Comparison of ENCODE assay signal across 25 mouse cellular contexts in the genomic region with DNA sequence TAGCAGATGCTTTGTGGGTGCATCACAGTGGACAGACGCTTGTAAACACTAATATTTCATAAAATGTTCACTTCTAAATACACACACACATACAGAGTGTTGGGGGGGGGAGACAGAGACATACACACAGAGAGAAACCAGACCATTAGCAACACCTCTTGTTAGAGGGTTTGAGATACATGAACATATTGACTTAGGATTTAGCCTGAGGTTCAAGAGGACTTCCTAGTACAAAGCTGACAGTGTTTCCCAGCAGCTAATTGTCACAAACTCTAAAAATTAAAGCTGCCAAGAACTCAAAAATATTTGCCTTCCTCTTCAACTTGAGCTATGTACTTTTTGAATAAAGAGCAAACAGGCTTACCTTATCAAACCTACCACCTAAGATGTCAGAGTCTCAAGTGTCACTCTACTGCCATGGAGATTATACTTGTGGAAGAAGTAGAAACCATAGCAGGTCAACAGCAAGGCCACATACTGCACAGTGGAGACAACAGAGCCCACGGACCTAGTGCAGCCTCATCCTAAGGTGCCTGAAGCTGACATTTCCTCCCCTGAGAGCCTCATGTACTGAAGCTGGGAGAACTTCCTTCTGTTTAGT.
DNase-seq lines count a peak whose midpoint lies in the region; ATAC-seq and TF ChIP-seq lines count a peak whose summit lies in the region.
"Had no signal": no experiment of that assay in that cellular context is flagged by ENCODE, and none has a peak within 500 bp of the region (broad histone marks: within the 10 kb centered on the region; RNA-seq: fewer than 3 reads in every experiment).

No protein-coding gene starts in this region.

- H3K9ac ChIP-seq in lung, embryonic 14.5 days = no peak overlapping the region
- no peak overlapping the region for H3K9ac ChIP-seq in lung, embryonic 16.5 days (ENCODE audit: low read length)
- H3K9ac ChIP-seq in lung, postnatal 0 days (replicated peaks; ENCODE audit: low read depth) = no peak overlapping the region
- H3K9ac ChIP-seq in forebrain, embryonic 16.5 days (replicated peaks; ENCODE audit: low read depth, low read length) = no peak overlapping the region
- H3K9ac ChIP-seq: embryonic facial prominence, embryonic 13.5 days; embryonic facial prominence, embryonic 15.5 days; forebrain, embryonic 12.5 days; forebrain, postnatal 0 days had no signal

- peak; percentile 36 for DNase-seq in lung, embryonic 14.5 days
- DNase-seq in lung, adult 2 months = no peak
- peak; percentile 92 for DNase-seq in lung, postnatal 0 days (ENCODE audit: low spot score)
- peak; percentile 84 for DNase-seq in lung, postnatal 25 days (ENCODE audit: low spot score)
- DNase-seq in adrenal gland, postnatal 4 days (ENCODE audit: low spot score in 2 of 2) = no peak
- DNase-seq in adrenal gland, adult 18-20 months (ENCODE audit: low spot score in 2 of 2) = no peak
- DNase-seq: adrenal gland, adult 8-10 months; adrenal gland, postnatal 14 days; adrenal gland, postnatal 36 days; cerebellum, adult 11 months; cerebellum, adult 18-20 months; cerebellum, adult 8-10 months; cerebellum, adult 9-11 months; cerebellum, postnatal 14 days; cerebellum, postnatal 36 days; embryo, embryonic 11 days; forebrain, postnatal 0 days had no signal

- peak; percentile 71; the same call in 1 of the 2 replicates for ATAC-seq in lung, embryonic 14.5 days (ENCODE audit: insufficient read depth)
- ATAC-seq in lung, embryonic 16.5 days (ENCODE audit: low read depth) = peak; percentile 89
- ATAC-seq in lung, postnatal 0 days = peak; percentile 90
- ATAC-seq in forebrain, embryonic 16.5 days = no peak
- ATAC-seq: forebrain, embryonic 14.5 days; forebrain, postnatal 0 days had no signal

- no peak overlapping the region for H3K27ac ChIP-seq in lung, embryonic 14.5 days (ENCODE audit: low read depth)
- H3K27ac ChIP-seq in lung, embryonic 16.5 days (ENCODE audit: low read length) = peak overlapping the region; percentile 56
- peak overlapping the region; percentile 84 for H3K27ac ChIP-seq in lung, postnatal 0 days (ENCODE audit: low read length)
- no peak overlapping the region for H3K27ac ChIP-seq in forebrain, embryonic 16.5 days (ENCODE audit: low read length)
- H3K27ac ChIP-seq: embryonic facial prominence, embryonic 13.5 days; embryonic facial prominence, embryonic 15.5 days; forebrain, embryonic 10.5 days; forebrain, embryonic 12.5 days had no signal

- H3K27me3 ChIP-seq in lung, embryonic 14.5 days (ENCODE audit: insufficient read depth, low read length) = no peaks in the 10 kb centered on the region
- H3K27me3 ChIP-seq in lung, embryonic 16.5 days (ENCODE audit: control insufficient read depth, insufficient read depth, low read depth, low read length) = no peaks in the 10 kb centered on the region
- no peaks in the 10 kb centered on the region for H3K27me3 ChIP-seq in lung, postnatal 0 days (replicated peaks; ENCODE audit: insufficient read depth, low read length)
- no peaks in the 10 kb centered on the region for H3K27me3 ChIP-seq in forebrain, embryonic 16.5 days (replicated peaks; ENCODE audit: control insufficient read depth, insufficient read depth, low read length)
- H3K27me3 ChIP-seq: embryonic facial prominence, embryonic 13.5 days; embryonic facial prominence, embryonic 15.5 days; forebrain, embryonic 12.5 days had no signal

- TF ChIP-seq EP300 in lung, postnatal 0 days (IDR thresholded peaks at IDR 0.05) = peak; percentile 99

- no peak for TF ChIP-seq CTCF in lung, embryonic 14.5 days (IDR thresholded peaks at IDR 0.05; ENCODE audit: low read depth)
- no peak for TF ChIP-seq CTCF in lung, adult 2 months (IDR thresholded peaks at IDR 0.05; ENCODE audit: insufficient read depth, low read length)
- TF ChIP-seq CTCF in lung, postnatal 0 days (IDR thresholded peaks at IDR 0.05) = no peak

- no peak for TF ChIP-seq POLR2A in lung, adult 2 months (IDR thresholded peaks at IDR 0.05; ENCODE audit: borderline replicate concordance, extremely low read depth, low read depth, low read length)

- no peaks in the 10 kb centered on the region; the same call in 1 of the 2 replicates for H3K36me3 ChIP-seq in lung, embryonic 14.5 days (ENCODE audit: insufficient read depth)
- H3K36me3 ChIP-seq in lung, embryonic 16.5 days (ENCODE audit: control insufficient read depth, insufficient read depth, low read length) = no peaks in the 10 kb centered on the region
- no peaks in the 10 kb centered on the region for H3K36me3 ChIP-seq in lung, postnatal 0 days (ENCODE audit: insufficient read depth, low read length)
- no peaks in the 10 kb centered on the region for H3K36me3 ChIP-seq in forebrain, embryonic 16.5 days (ENCODE audit: control insufficient read depth, insufficient read depth)
- H3K36me3 ChIP-seq: embryonic facial prominence, embryonic 15.5 days; forebrain, embryonic 10.5 days had no signal

- 44% methylated on average over 2 of the region's 2 CpGs for WGBS in lung, embryonic 14.5 days
- WGBS in lung, adult 2 months = 56% methylated on average over 2 of the region's 2 CpGs
- 47% methylated on average over 2 of the region's 2 CpGs for WGBS in lung, embryonic 16.5 days
- 32% methylated on average over 2 of the region's 2 CpGs for WGBS in lung, postnatal 0 days
- WGBS in forebrain, embryonic 16.5 days = 94% methylated on average over 2 of the region's 2 CpGs

- no peak overlapping the region for H3K4me2 ChIP-seq in lung, embryonic 14.5 days
- H3K4me2 ChIP-seq in lung, embryonic 16.5 days (ENCODE audit: low read depth, low read length) = no peak overlapping the region
- no peak overlapping the region for H3K4me2 ChIP-seq in lung, postnatal 0 days (replicated peaks; ENCODE audit: low read depth, low read length)
- H3K4me2 ChIP-seq in forebrain, embryonic 16.5 days (ENCODE audit: low read length) = no peak overlapping the region
- H3K4me2 ChIP-seq: embryonic facial prominence, embryonic 13.5 days; embryonic facial prominence, embryonic 15.5 days; forebrain, embryonic 12.5 days had no signal

- no peak overlapping the region for H3K4me3 ChIP-seq in lung, embryonic 14.5 days (ENCODE audit: low read depth, low read length)
- no peak overlapping the region for H3K4me3 ChIP-seq in lung, adult 2 months (replicated peaks; ENCODE audit: extremely low read depth, low read depth, low read length)
- H3K4me3 ChIP-seq in lung, embryonic 16.5 days (ENCODE audit: low read length) = no peak overlapping the region
- H3K4me3 ChIP-seq in lung, postnatal 0 days (ENCODE audit: low read depth, low read length) = no peak overlapping the region
- no peak overlapping the region for H3K4me3 ChIP-seq in forebrain, embryonic 16.5 days (replicated peaks; ENCODE audit: low read length)
- H3K4me3 ChIP-seq: embryonic facial prominence, embryonic 13.5 days; embryonic facial prominence, embryonic 15.5 days; erythroblast, embryonic 14.5 days; forebrain, embryonic 10.5 days; forebrain, embryonic 12.5 days had no signal

- H3K9me3 ChIP-seq in lung, embryonic 14.5 days (ENCODE audit: low read depth, low read length) = no peaks in the 10 kb centered on the region
- no peaks in the 10 kb centered on the region for H3K9me3 ChIP-seq in lung, embryonic 16.5 days (ENCODE audit: control insufficient read depth, low read length)
- no peaks in the 10 kb centered on the region for H3K9me3 ChIP-seq in lung, postnatal 0 days (ENCODE audit: low read length)
- no peaks in the 10 kb centered on the region for H3K9me3 ChIP-seq in forebrain, embryonic 16.5 days (ENCODE audit: control insufficient read depth, low read length)
- H3K9me3 ChIP-seq: embryonic facial prominence, embryonic 13.5 days; embryonic facial prominence, embryonic 15.5 days; forebrain, embryonic 10.5 days; forebrain, embryonic 12.5 days had no signal

- H3K4me1 ChIP-seq in lung, embryonic 14.5 days (ENCODE audit: insufficient read depth) = no peaks in the 10 kb centered on the region
- H3K4me1 ChIP-seq in lung, adult 2 months (ENCODE audit: control insufficient read depth, insufficient read depth, low read length) = peaks cover 19% of the 10 kb centered on the region
- peaks cover 17% of the 10 kb centered on the region for H3K4me1 ChIP-seq in lung, embryonic 16.5 days (replicated peaks; ENCODE audit: control insufficient read depth, insufficient read depth, low read length)
- H3K4me1 ChIP-seq in lung, postnatal 0 days (ENCODE audit: insufficient read depth, low read depth, low read length) = peaks cover 17% of the 10 kb centered on the region; the same call in 1 of the 2 replicates
- no peaks in the 10 kb centered on the region for H3K4me1 ChIP-seq in forebrain, embryonic 16.5 days (replicated peaks; ENCODE audit: control insufficient read depth, insufficient read depth, low read length)
- H3K4me1 ChIP-seq: embryonic facial prominence, embryonic 15.5 days; forebrain, embryonic 10.5 days; forebrain, embryonic 12.5 days had no signal

Comparison
In these comparisons a context has a peak if more than half of its experiments do, and no peak if none do; other contexts are left out.
1. DNase-seq: peak in lung, embryonic 14.5 days (single experiment), lung, postnatal 0 days (single experiment) and lung, postnatal 25 days (single experiment); none in lung, adult 2 months (single experiment), adrenal gland, postnatal 4 days (0 of 2) and adrenal gland, adult 18-20 months (0 of 2).
2. H3K27ac ChIP-seq: peak in lung, embryonic 16.5 days (single experiment) and lung, postnatal 0 days (single experiment); none in lung, embryonic 14.5 days (single experiment) and forebrain, embryonic 16.5 days (single experiment).